In genomic region chr9:114678576-114678975, GRCm38 (mm10) we compare ENCODE assay signal across 21 mouse cellular contexts. TPM values are rescaled to one million over a fixed set of nuclear protein-coding genes. Genes with fewer than 3 reads are reported as not detected.
DNase-seq lines count a peak whose midpoint lies in the region; ATAC-seq lines count a peak whose summit lies in the region.
"Had no signal": no experiment of that assay in that cellular context is flagged by ENCODE, and none has a peak within 500 bp of the region (broad histone marks: within the 10 kb centered on the region; RNA-seq: fewer than 3 reads in every experiment).

No protein-coding gene starts in this region.

- ATAC-seq in granulocyte monocyte progenitor cell, adult 5-6 weeks (replicated peaks; ENCODE audit: poor library complexity, severe bottlenecking): peak; percentile 85
- no peak for ATAC-seq in megakaryocyte, adult 5-6 weeks (ENCODE audit: poor library complexity, severe bottlenecking)
- ATAC-seq: forebrain, embryonic 14.5 days; intestine, embryonic 16.5 days; Patski had no signal

- peak; percentile 20 for DNase-seq in gastrocnemius, postnatal 25 days
- DNase-seq in gastrocnemius, adult 18-20 months (ENCODE audit: low spot score): no peak
- peak; percentile 55 for DNase-seq in 3134 (ENCODE audit: extremely low read depth, insufficient read length, low spot score)
- DNase-seq in NIH3T3 (ENCODE audit: low read depth): peak; percentile 68
- DNase-seq in urinary bladder, postnatal 14 days (ENCODE audit: low spot score): no peak
- DNase-seq: adrenal gland, postnatal 25 days; B cell, adult 2 months; cerebellum, adult 18-20 months; cerebellum, postnatal 14 days; gastrocnemius, adult 2 months; heart, adult 18-20 months; heart, postnatal 4 days; kidney, adult 8-10 months; kidney, postnatal 4 days; thymus, adult 2 months; thymus, postnatal 36 days had no signal

RNA-seq across cellular contexts. Expression of gene Dync1li1, which starts 10.0 kb away (rescaled TPM):
- 10 to 100 TPM; 29.3 to 32.0 TPM for total RNA-seq in gastrocnemius, postnatal 25 days (2021)
- total RNA-seq in gastrocnemius, adult 18-20 months (2021): 10 to 100 TPM; 32.0 to 32.7 TPM
- 23.6 and 32.6 TPM in 2 replicates for total RNA-seq in granulocyte monocyte progenitor cell, adult 5-6 weeks (2014; fragmentation: Nextera tagmentation)
- total RNA-seq in granulocyte monocyte progenitor cell, adult 5-6 weeks (2017): 44.0 and 45.1 TPM in 2 replicates
- total RNA-seq in megakaryocyte, adult 5-6 weeks (2015): 35.5 and 39.5 TPM in 2 replicates
- total RNA-seq in megakaryocyte, adult 5-6 weeks (2017): 59.1 and 60.7 TPM in 2 replicates

RNA-seq across cellular contexts. Expression of gene Cnot10, which starts 38.6 kb away (rescaled TPM):
- 10 to 100 TPM; 13.5 to 14.4 TPM for total RNA-seq in gastrocnemius, postnatal 25 days (2021)
- total RNA-seq in gastrocnemius, adult 18-20 months (2021): 10 to 100 TPM; 15.2 to 15.4 TPM
- total RNA-seq in granulocyte monocyte progenitor cell, adult 5-6 weeks (2014; fragmentation: Nextera tagmentation): 36.6 and 48.7 TPM in 2 replicates
- 55.7 and 60.1 TPM in 2 replicates for total RNA-seq in granulocyte monocyte progenitor cell, adult 5-6 weeks (2017)
- total RNA-seq in megakaryocyte, adult 5-6 weeks (2015): 14.3 and 14.7 TPM in 2 replicates
- total RNA-seq in megakaryocyte, adult 5-6 weeks (2017): 26.8 and 33.3 TPM in 2 replicates

RNA-seq across cellular contexts. Expression of gene Cmtm6, which starts 52.3 kb away (rescaled TPM):
- total RNA-seq in gastrocnemius, postnatal 25 days (2021): 1 to 10 TPM; 7.9 to 8.1 TPM
- 1 to 10 TPM; 5.8 to 7.4 TPM for total RNA-seq in gastrocnemius, adult 18-20 months (2021)
- 26.2 and 30.5 TPM in 2 replicates for total RNA-seq in granulocyte monocyte progenitor cell, adult 5-6 weeks (2014; fragmentation: Nextera tagmentation)
- total RNA-seq in granulocyte monocyte progenitor cell, adult 5-6 weeks (2017): 46.7 and 50.0 TPM in 2 replicates
- total RNA-seq in megakaryocyte, adult 5-6 weeks (2015): 79.5 and 98.1 TPM in 2 replicates
- 120 and 124 TPM in 2 replicates for total RNA-seq in megakaryocyte, adult 5-6 weeks (2017)

Comparison
In these comparisons a context has a peak if more than half of its experiments do, and no peak if none do; other contexts are left out.
1. DNase-seq: peak in gastrocnemius, postnatal 25 days (single experiment), 3134 (single experiment) and NIH3T3 (single experiment); none in gastrocnemius, adult 18-20 months (single experiment) and urinary bladder, postnatal 14 days (single experiment).